Mouse (Mus musculus) limb, embryonic 12.5 days (tissue): ENCODE measurements around the gene Ccdc69. TPM values are rescaled to one million over a fixed set of nuclear protein-coding genes. Genes with fewer than 3 reads are reported as not detected.

Source experiments
- ATAC-seq: fragments of 200-750 bp; cut with Nextera tagmentation; 2 replicates; pipeline ENCODE4 v1.8.0; 2017; ENCODE audit warnings: low read depth, moderate TSS enrichment; ENCODE audit not compliant: insufficient number of reproducible peaks, insufficient read depth, low FRiP score, low TSS enrichment
- H3K27ac ChIP-seq: fragments of 300-500 bp; sonication (generic); 2 replicates; pipeline ENCODE4 v1.5.1; 2016; ENCODE audit warnings: mild to moderate bottlenecking, moderate library complexity
- H3K27me3 ChIP-seq: fragments of 300-500 bp; sonication (generic); 2 replicates; pipeline ENCODE4 v1.6.1; 2016; ENCODE audit warnings: mild to moderate bottlenecking, moderate library complexity
- H3K36me3 ChIP-seq: fragments of 300-500 bp; sonication (generic); 2 replicates; pipeline ENCODE4 v1.6.1; 2016; ENCODE audit warnings: mild to moderate bottlenecking, moderate library complexity
- H3K4me1 ChIP-seq: fragments of 300-500 bp; sonication (generic); replicated peaks from 2 replicates; pipeline ENCODE4 v1.6.1; 2016
- H3K4me2 ChIP-seq: fragments of 300-500 bp; sonication (generic); 2 replicates; pipeline ENCODE4 v1.6.1; 2016; ENCODE audit warnings: mild to moderate bottlenecking, moderate library complexity
- H3K4me3 ChIP-seq: fragments of 300-500 bp; sonication (generic); replicated peaks from 2 replicates; pipeline ENCODE4 v1.5.1; 2016; ENCODE audit warnings: mild to moderate bottlenecking
- H3K9ac ChIP-seq: fragments of 300-500 bp; sonication (generic); replicated peaks from 2 replicates; pipeline ENCODE4 v1.6.1; 2016; ENCODE audit warnings: mild to moderate bottlenecking, moderate library complexity
- H3K9me3 ChIP-seq: fragments of 300-500 bp; sonication (generic); 2 replicates; pipeline ENCODE4 v1.6.1; 2016; ENCODE audit warnings: mild to moderate bottlenecking, moderate library complexity
- WGBS: fragments of 180-500 bp; shearing (Covaris S2); methylation state at CpG from one replicate; pipeline ENCODE4 v1.1.7; 2016; 5-methylcytosine and 5-hydroxymethylcytosine counted together
- polyA plus RNA-seq: library from polyadenylated mRNA; unstranded; fragments of >200 nt; fragmentation: Nextera tagmentation; extraction: Ambion mirVana; gene quantifications from 2 replicates; pipeline ENCODE4 v1.2.1, GENCODE M21; 2016

The Ccdc69 gene
- polyA plus RNA-seq, 1 experiment from 2014 or later = 0.29 TPM

- Histone ChIP-seq H3K4me2 (no peak overlapping the region), H3K9me3 (no peaks in the 10 kb centered on the region), H3K4me3 (no peak overlapping the region), H3K36me3 (no peaks in the 10 kb centered on the region), H3K27me3 (peaks cover 5% of the 10 kb centered on the region), H3K27ac (no peak overlapping the region), H3K4me1 (peaks cover 5% of the 10 kb centered on the region), H3K9ac (no peak overlapping the region)
- 82% methylated on average over 8 of the region's 8 CpGs for WGBS
- ATAC-seq = no peak
These were observed 5.5 kb downstream of the Ccdc69 start for GRCm38 (mm10) chr11:55072467-55072866.

GRCm38 (mm10) chr11:55071344-55071743, 6.6 kb downstream of the Ccdc69 start:
- no peak for ATAC-seq
- Histone ChIP-seq H3K36me3 (no peaks in the 10 kb centered on the region), H3K9ac (no peak overlapping the region), H3K9me3 (no peaks in the 10 kb centered on the region), H3K27me3 (no peaks in the 10 kb centered on the region), H3K4me2 (no peak overlapping the region), H3K4me1 (no peaks in the 10 kb centered on the region), H3K27ac (no peak overlapping the region), H3K4me3 (no peak overlapping the region)
- WGBS = 90% methylated on average over 5 of the region's 5 CpGs

- ATAC-seq = no peak
- WGBS = 47% methylated on average over 2 of the region's 2 CpGs
- Histone ChIP-seq H3K4me2 (no peak overlapping the region), H3K4me1 (no peaks in the 10 kb centered on the region), H3K27ac (no peak overlapping the region), H3K9me3 (no peaks in the 10 kb centered on the region), H3K36me3 (no peaks in the 10 kb centered on the region), H3K27me3 (no peaks in the 10 kb centered on the region), H3K4me3 (no peak overlapping the region), H3K9ac (no peak overlapping the region)
These were observed 8.9 kb downstream of the Ccdc69 start for GRCm38 (mm10) chr11:55069023-55069422.

- Histone ChIP-seq H3K4me1 (no peaks in the 10 kb centered on the region), H3K9ac (no peak overlapping the region), H3K9me3 (no peaks in the 10 kb centered on the region), H3K4me2 (no peak overlapping the region), H3K36me3 (no peaks in the 10 kb centered on the region), H3K4me3 (no peak overlapping the region), H3K27ac (no peak overlapping the region), H3K27me3 (no peaks in the 10 kb centered on the region)
- WGBS = 61% methylated on average over 4 of the region's 4 CpGs
- ATAC-seq = no peak
These were observed 11.0 kb downstream of the Ccdc69 start for GRCm38 (mm10) chr11:55066921-55067320.

GRCm38 (mm10) chr11:55062856-55063255, 15.1 kb downstream of the Ccdc69 start:
- no peaks in the 10 kb centered on the region for H3K27me3 ChIP-seq
- H3K4me3 ChIP-seq = no peak overlapping the region
- no peak overlapping the region for H3K4me2 ChIP-seq
- no peaks in the 10 kb centered on the region for H3K36me3 ChIP-seq
- H3K27ac ChIP-seq = no peak overlapping the region
- H3K4me1 ChIP-seq = no peaks in the 10 kb centered on the region
- WGBS = 41% methylated on average over 5 of the region's 5 CpGs
- no peaks in the 10 kb centered on the region for H3K9me3 ChIP-seq
- no peak for ATAC-seq
- no peak overlapping the region for H3K9ac ChIP-seq

GRCm38 (mm10) chr11:55060802-55061201, 17.1 kb downstream of the Ccdc69 start:
- Histone ChIP-seq H3K27ac (no peak overlapping the region), H3K27me3 (no peaks in the 10 kb centered on the region), H3K9ac (no peak overlapping the region), H3K4me3 (no peak overlapping the region), H3K4me2 (no peak overlapping the region), H3K4me1 (no peaks in the 10 kb centered on the region), H3K9me3 (no peaks in the 10 kb centered on the region), H3K36me3 (no peaks in the 10 kb centered on the region)
- no peak for ATAC-seq
- WGBS = 88% methylated on average over 5 of the region's 5 CpGs

DNA sequence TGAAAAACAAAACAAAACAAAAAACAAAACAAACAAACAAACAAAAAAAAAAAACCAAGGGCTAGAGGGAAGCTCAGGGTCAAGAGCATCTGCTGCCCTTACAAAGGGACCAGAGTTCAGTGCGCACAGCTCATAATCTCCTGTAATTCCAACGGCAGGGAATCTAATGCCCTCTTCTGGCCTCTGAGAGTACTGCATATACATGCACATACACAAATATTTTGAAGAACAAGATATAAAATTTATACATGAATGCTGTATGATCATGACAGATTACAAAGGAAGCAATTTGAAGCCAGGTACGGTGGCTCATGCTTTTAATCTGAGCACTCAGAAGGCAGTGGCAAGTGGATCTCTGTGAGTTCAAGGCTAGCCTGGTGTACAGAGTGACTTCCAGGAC, 20.4 kb downstream of the Ccdc69 start:
- no peak for ATAC-seq
- H3K9ac ChIP-seq = no peak overlapping the region
- no peaks in the 10 kb centered on the region for H3K4me1 ChIP-seq
- H3K4me3 ChIP-seq = no peak overlapping the region
- no peaks in the 10 kb centered on the region for H3K36me3 ChIP-seq
- H3K9me3 ChIP-seq = no peaks in the 10 kb centered on the region
- no peak overlapping the region for H3K27ac ChIP-seq
- no peak overlapping the region for H3K4me2 ChIP-seq
- 82% methylated on average over 3 of the region's 3 CpGs for WGBS
- H3K27me3 ChIP-seq = no peaks in the 10 kb centered on the region

DNA sequence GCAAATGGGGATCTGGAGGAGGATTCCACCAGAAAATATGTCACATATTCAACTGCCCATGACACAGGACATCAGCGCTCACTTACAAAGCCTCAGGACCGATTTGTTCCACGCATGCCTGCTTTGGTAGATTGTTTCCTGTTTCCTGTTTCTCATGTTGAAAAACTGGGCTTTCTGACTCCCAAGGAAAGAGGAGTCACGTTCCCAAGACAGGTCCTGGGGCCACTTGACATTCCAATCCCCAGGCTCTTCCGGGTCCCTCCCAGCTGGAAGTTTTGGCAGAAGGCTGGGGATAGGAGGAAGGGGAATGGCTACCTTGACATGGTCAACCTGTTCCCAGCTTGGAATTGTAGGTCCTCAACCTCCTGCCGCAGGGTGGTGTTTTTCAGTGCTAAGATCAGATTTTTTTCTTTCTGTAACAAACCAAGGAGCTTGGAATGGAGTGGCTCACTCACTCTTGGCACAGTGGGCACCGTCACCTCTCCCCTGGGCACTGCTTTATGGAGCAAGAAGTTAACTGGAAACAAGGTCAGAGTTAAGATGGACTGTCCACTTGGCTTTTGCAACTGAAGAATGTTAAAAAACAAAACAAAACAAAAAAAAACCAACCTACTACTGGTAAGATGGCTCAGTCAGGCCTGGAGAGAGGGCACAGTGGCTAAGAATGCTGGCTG, 27.0 kb downstream of the Ccdc69 start:
- WGBS = 81% methylated on average over 7 of the region's 7 CpGs
- no peaks in the 10 kb centered on the region for H3K27me3 ChIP-seq
- no peaks in the 10 kb centered on the region for H3K9me3 ChIP-seq
- H3K36me3 ChIP-seq = no peaks in the 10 kb centered on the region
- H3K9ac ChIP-seq = no peak overlapping the region
- H3K27ac ChIP-seq = no peak overlapping the region
- ATAC-seq = no peak
- no peak overlapping the region for H3K4me3 ChIP-seq
- no peaks in the 10 kb centered on the region for H3K4me1 ChIP-seq
- H3K4me2 ChIP-seq = no peak overlapping the region

GRCm38 (mm10) chr11:55046600-55046999, 31.3 kb downstream of the Ccdc69 start:
- 60% methylated on average over 5 of the region's 5 CpGs for WGBS
- no peaks in the 10 kb centered on the region for H3K9me3 ChIP-seq
- no peak for ATAC-seq

DNA sequence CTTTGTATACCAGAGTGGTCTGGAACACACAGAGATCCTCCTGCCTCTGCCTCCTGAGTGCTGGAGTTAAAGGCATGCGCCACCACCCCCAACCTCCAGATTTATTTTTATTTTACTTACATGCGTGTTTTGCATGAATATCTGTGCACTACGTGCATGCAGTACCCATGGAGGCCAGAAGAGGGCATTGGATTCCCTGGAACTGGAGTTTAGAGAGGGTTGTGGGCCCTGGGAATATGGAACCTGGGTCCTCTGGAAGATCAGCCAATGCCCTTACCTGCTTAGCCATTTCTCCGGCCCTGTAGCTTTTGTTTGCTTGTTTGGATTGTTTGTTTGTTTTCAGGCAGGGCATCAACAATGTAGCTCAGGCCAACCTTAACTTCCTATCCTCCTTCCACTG, 36.6 kb downstream of the Ccdc69 start:
- Histone ChIP-seq H3K4me1 (no peaks in the 10 kb centered on the region), H3K4me3 (no peak overlapping the region), H3K27me3 (no peaks in the 10 kb centered on the region), H3K27ac (no peak overlapping the region), H3K4me2 (no peak overlapping the region), H3K36me3 (no peaks in the 10 kb centered on the region), H3K9ac (no peak overlapping the region), H3K9me3 (0 out of 2 replicates have a peak, but pooled peaks cover 3% of the 10 kb centered on the region)
- 69% methylated on average over 4 of the region's 4 CpGs for WGBS
- no peak for ATAC-seq

More at GRCm38 (mm10) chr11:55046600-55046999, 31.3 kb downstream of the Ccdc69 start:
- H3K27me3 ChIP-seq = no peaks in the 10 kb centered on the region
- H3K4me2 ChIP-seq = no peak overlapping the region
- H3K9ac ChIP-seq = no peak overlapping the region
- H3K36me3 ChIP-seq = no peaks in the 10 kb centered on the region
- no peak overlapping the region for H3K4me3 ChIP-seq
- H3K27ac ChIP-seq = no peak overlapping the region
- no peaks in the 10 kb centered on the region for H3K4me1 ChIP-seq

GRCm38 (mm10) chr11:55039591-55039990, 38.3 kb downstream of the Ccdc69 start:
- Histone ChIP-seq H3K4me1 (no peaks in the 10 kb centered on the region), H3K27ac (no peak overlapping the region), H3K36me3 (no peaks in the 10 kb centered on the region), H3K9ac (no peak overlapping the region), H3K4me2 (no peak overlapping the region), H3K27me3 (no peaks in the 10 kb centered on the region), H3K9me3 (0 out of 2 replicates have a peak, but pooled peaks cover 3% of the 10 kb centered on the region), H3K4me3 (no peak overlapping the region)
- ATAC-seq = no peak
- WGBS = 9% methylated on average over 9 of the region's 9 CpGs

- H3K9me3 ChIP-seq = 0 out of 2 replicates have a peak, but pooled peaks cover 3% of the 10 kb centered on the region
- H3K4me2 ChIP-seq = no peak overlapping the region
- ATAC-seq = no peak
- H3K27ac ChIP-seq = no peak overlapping the region
- H3K9ac ChIP-seq = no peak overlapping the region
- no peaks in the 10 kb centered on the region for H3K36me3 ChIP-seq
- H3K4me1 ChIP-seq = peaks cover 21% of the 10 kb centered on the region
- no peaks in the 10 kb centered on the region for H3K27me3 ChIP-seq
- WGBS = 31% methylated on average over 3 of the region's 3 CpGs
- H3K4me3 ChIP-seq = no peak overlapping the region
These were observed 41.3 kb downstream of the Ccdc69 start for GRCm38 (mm10) chr11:55036601-55037000.
